Mouse (Mus musculus) liver, embryonic 12.5 days (tissue): ENCODE results near the gene Hsf5. TPM values are rescaled to one million over a fixed set of nuclear protein-coding genes. Genes with fewer than 3 reads are reported as not detected.

Source experiments
- ATAC-seq: fragments of 200-750 bp; cut with Nextera tagmentation; 2 replicates; pipeline ENCODE4 v1.8.0; 2017; ENCODE audit warnings: moderate number of reproducible peaks, mild to moderate bottlenecking, moderate library complexity
- H3K27ac ChIP-seq: fragments of 300-500 bp; sonication (generic); 2 replicates; pipeline ENCODE4 v1.5.1; 2016; ENCODE audit warnings: mild to moderate bottlenecking
- H3K27me3 ChIP-seq: fragments of 300-500 bp; sonication (generic); replicated peaks from 2 replicates; pipeline ENCODE4 v1.6.1; 2016; ENCODE audit warnings: mild to moderate bottlenecking, moderate library complexity
- H3K36me3 ChIP-seq: fragments of 300-500 bp; sonication (generic); 2 replicates; pipeline ENCODE4 v1.6.1; 2016; ENCODE audit warnings: mild to moderate bottlenecking, moderate library complexity
- H3K4me1 ChIP-seq: fragments of 300-500 bp; sonication (generic); 2 replicates; pipeline ENCODE4 v1.6.1; 2016
- H3K4me2 ChIP-seq: fragments of 300-500 bp; sonication (generic); 2 replicates; pipeline ENCODE4 v1.6.1; 2016; ENCODE audit warnings: mild to moderate bottlenecking, moderate library complexity
- H3K4me3 ChIP-seq: fragments of 300-500 bp; sonication (generic); 2 replicates; pipeline ENCODE4 v1.5.1; 2016; ENCODE audit warnings: mild to moderate bottlenecking, moderate library complexity
- H3K9ac ChIP-seq: fragments of 300-500 bp; sonication (generic); 2 replicates; pipeline ENCODE4 v1.6.1; 2016; ENCODE audit warnings: mild to moderate bottlenecking, moderate library complexity
- H3K9me3 ChIP-seq: fragments of 300-500 bp; sonication (generic); replicated peaks from 2 replicates; pipeline ENCODE4 v1.6.1; 2016; ENCODE audit warnings: mild to moderate bottlenecking, moderate library complexity
- WGBS: fragments of 180-500 bp; shearing (Covaris S2); methylation state at CpG from one replicate; pipeline ENCODE4 v1.1.7; 2016; ENCODE audit not compliant: insufficient replicate concordance; 5-methylcytosine and 5-hydroxymethylcytosine counted together
- polyA plus RNA-seq: library from polyadenylated mRNA; unstranded; fragments of >200 nt; fragmentation: Nextera tagmentation; extraction: Ambion mirVana; gene quantifications from 2 replicates; pipeline ENCODE4 v1.2.1, GENCODE M21; 2016

Hsf5 gene
- polyA plus RNA-seq, 1 experiment from 2014 or later, result 0.02 TPM

GRCm38 (mm10) chr11:87580543-87581085, 36.4 kb upstream of the Hsf5 start:
- WGBS, result 53% methylated on average over 10 of the region's 10 CpGs
- H3K9ac ChIP-seq, result no peak overlapping the region
- no peak for ATAC-seq
- no peak overlapping the region for H3K4me2 ChIP-seq
- no peaks in the 10 kb centered on the region for H3K36me3 ChIP-seq
- H3K27ac ChIP-seq, result no peak overlapping the region
- peaks cover 34% of the 10 kb centered on the region for H3K27me3 ChIP-seq
- no peaks in the 10 kb centered on the region for H3K9me3 ChIP-seq
- H3K4me3 ChIP-seq, result no peak overlapping the region
- peaks cover 24% of the 10 kb centered on the region for H3K4me1 ChIP-seq

DNA sequence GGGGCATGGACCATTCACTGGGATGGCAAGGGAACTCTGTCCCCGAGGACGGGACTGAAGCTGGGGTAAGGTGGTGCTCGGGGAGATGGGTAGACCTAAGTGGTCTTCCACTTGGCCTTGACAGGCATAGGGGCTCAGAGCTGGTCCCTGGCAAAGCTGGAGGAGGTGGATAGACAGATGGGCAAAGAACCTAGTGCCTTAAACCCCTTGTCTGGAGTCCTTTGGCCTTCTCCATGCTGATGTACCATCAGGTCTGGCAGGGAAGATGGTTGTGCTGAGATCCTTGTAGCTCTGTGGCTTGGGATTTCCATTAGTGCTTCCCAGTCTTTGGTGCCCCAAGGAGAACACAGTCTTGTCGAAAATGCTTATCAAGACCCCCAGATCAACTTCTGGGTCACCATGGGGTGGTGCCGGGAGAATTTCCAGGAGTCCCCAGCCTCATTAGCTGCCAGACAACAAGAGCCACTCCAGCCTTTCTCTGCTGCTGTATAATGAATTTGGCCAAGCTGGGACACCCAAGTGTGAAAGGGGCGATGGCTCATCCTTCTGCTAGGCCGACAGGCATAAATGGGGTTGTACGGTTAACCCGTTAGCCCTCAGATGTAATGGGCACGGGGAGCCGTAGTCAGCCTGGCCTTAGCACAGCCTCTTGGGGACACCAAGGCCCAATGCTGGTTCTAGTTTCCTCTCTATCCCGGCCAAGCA, 35.7 kb upstream of the Hsf5 start:
- Histone ChIP-seq H3K27ac (no peak overlapping the region), H3K4me1 (peaks cover 24% of the 10 kb centered on the region), H3K4me2 (no peak overlapping the region), H3K36me3 (no peaks in the 10 kb centered on the region), H3K9me3 (no peaks in the 10 kb centered on the region), H3K27me3 (peaks cover 34% of the 10 kb centered on the region), H3K4me3 (no peak overlapping the region), H3K9ac (no peak overlapping the region)
- 74% methylated on average over 12 of the region's 12 CpGs for WGBS
- no peak for ATAC-seq

DNA sequence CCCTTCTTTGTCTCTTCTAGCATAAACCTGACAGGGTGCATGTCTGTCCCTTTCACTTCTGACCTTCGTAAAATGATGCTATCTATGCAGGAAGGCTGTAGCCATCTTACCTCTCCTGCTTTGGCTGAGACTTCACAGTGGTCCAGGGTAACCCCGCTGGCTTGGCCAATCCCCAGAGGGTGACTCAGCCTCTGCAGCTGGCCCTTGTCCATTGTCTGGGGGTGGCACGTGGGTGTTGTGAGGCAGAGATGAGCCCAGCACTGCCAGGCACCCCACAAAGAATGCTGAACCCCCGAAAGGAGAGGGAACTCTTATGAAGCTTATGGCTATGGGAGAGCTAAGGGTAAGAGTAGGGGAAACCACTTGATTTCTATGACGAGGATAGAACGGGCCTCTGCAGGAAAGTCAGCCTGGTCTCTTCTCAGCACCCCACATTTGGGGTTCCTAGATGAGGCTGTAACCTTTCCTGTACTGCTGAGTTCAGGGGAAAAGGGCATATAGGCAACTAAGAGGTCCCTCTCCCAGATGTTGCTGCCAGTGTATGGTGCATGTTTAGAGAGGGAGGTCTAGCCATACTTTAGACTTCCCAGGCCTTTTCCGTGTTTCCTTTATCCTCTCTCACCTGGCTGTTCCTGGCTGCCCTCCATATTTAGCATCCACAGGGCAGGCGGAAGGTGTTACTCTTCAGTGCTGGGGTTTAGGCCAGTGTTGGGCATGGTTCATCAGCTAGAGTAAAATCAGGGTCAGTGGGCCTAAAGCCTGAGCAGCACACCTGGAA, 34.8 kb upstream of the Hsf5 start:
- Histone ChIP-seq H3K36me3 (no peaks in the 10 kb centered on the region), H3K4me1 (peaks cover 24% of the 10 kb centered on the region), H3K9ac (no peak overlapping the region), H3K9me3 (no peaks in the 10 kb centered on the region), H3K27me3 (peaks cover 30% of the 10 kb centered on the region), H3K4me3 (no peak overlapping the region), H3K27ac (no peak overlapping the region), H3K4me2 (no peak overlapping the region)
- WGBS, result 69% methylated on average over 8 of the region's 8 CpGs
- no peak for ATAC-seq

DNA sequence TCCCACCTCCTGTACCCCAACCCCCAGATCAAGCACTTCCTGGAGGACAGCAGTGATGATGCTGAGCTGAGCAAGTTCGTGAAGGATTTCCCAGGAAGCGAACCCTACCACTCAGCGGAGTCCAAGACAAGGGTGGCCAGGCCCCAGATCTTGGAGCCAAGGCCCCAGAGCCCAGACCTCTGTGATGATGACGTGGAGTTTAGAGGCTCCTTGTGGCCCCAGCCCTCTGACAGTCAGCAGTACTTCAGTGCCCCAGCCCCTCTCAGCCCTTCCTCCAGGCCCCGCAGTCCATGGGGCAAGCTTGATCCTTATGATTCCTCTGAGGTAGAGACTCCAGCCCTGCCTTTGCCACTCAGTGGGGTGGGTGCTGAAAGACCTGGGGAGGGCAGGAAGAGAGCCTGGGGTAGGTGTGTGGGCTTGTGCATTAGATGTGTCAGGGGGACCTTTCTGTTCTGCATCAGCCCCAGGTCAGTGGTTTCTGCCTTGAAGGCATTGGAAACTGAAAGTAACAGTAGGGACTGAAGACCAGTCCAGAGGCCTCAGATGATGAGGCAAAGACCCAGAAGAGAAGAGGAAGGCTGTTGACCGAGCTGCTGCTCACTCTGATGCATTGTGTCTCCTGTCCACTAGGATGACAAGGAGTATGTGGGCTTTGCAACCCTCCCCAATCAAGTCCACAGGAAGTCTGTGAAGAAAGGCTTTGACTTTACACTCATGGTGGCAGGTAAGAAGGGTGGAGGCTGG, 33.5 kb upstream of the Hsf5 start:
- Histone ChIP-seq H3K4me2 (no peak overlapping the region), H3K9ac (no peak overlapping the region), H3K4me1 (peaks cover 14% of the 10 kb centered on the region), H3K27ac (no peak overlapping the region), H3K4me3 (no peak overlapping the region), H3K9me3 (no peaks in the 10 kb centered on the region), H3K27me3 (peaks cover 23% of the 10 kb centered on the region), H3K36me3 (no peaks in the 10 kb centered on the region)
- ATAC-seq, result no peak
- WGBS, result 65% methylated on average over 6 of the region's 6 CpGs

DNA sequence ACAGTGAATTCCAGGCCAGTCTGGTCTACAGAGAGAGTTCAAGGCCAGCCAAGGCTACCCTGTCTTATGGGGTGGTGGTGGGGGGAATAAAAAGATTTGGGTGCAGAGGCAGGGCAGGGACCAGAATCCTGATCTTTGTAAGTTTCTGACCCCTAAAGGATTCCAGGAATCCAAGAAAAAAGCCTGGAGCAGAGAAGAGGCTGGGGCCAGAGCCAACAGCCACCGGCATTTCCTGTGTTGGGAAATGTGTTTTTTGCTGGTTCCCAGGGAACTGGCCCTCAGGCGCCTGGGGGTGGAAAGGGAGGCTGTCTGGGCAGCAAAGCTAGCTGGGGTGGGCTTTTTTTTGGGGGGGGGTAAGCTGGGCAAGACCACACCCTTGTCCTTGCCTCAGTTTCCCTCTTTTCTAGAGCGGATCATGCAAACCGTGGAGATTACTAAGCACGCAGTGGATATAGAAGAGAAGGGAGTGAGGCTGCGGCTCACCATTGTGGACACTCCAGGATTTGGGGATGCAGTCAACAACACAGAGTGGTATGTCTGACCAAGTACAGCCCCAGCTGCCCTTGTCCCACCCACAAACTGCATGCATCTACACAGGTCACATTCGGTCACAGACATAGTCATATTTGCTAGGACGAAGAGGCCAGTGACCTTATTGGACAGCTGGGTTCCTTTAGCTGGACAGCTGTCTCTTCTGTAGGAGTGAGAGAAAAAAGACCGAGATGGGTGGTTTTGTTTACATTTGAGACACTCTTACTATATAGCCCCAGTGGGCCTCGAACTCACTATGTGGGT, 32.1 kb upstream of the Hsf5 start:
- 77% methylated on average over 10 of the region's 10 CpGs for WGBS
- Histone ChIP-seq H3K9ac (no peak overlapping the region), H3K9me3 (no peaks in the 10 kb centered on the region), H3K4me3 (no peak overlapping the region), H3K36me3 (no peaks in the 10 kb centered on the region), H3K4me1 (peaks cover 10% of the 10 kb centered on the region), H3K27me3 (peaks cover 23% of the 10 kb centered on the region), H3K4me2 (no peak overlapping the region), H3K27ac (no peak overlapping the region)
- no peak for ATAC-seq

GRCm38 (mm10) chr11:87587211-87587874, 29.6 kb upstream of the Hsf5 start:
- no peak overlapping the region for H3K9ac ChIP-seq
- no peaks in the 10 kb centered on the region for H3K9me3 ChIP-seq
- H3K4me2 ChIP-seq, result no peak overlapping the region
- 80% methylated on average over 5 of the region's 5 CpGs for WGBS
- H3K27ac ChIP-seq, result no peak overlapping the region
- no peak overlapping the region for H3K4me3 ChIP-seq
- H3K36me3 ChIP-seq, result no peaks in the 10 kb centered on the region
- H3K4me1 ChIP-seq, result peaks cover 19% of the 10 kb centered on the region
- peaks cover 2% of the 10 kb centered on the region; the same call in 1 of the 2 replicates for H3K27me3 ChIP-seq
- no peak for ATAC-seq

DNA sequence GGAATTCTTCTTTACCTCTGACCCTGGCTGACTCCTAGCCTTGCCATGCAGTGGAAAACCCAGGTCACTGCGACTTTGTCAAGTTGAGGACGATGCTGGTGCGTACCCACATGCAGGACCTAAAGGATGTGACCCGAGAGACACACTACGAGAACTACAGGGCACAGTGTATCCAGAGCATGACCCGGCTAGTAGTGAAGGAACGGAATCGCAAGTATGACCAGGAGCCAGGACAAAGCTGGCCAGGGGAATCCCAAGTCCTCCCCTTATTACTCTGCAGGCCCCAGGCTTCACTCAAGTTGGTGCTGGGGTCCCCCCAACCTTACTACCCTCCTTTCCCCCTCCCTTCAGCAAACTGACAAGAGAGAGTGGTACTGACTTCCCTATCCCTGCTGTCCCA, 27.4 kb upstream of the Hsf5 start:
- Histone ChIP-seq H3K9ac (no peak overlapping the region), H3K4me1 (peaks cover 40% of the 10 kb centered on the region), H3K4me3 (no peak overlapping the region), H3K4me2 (peak overlapping the region; percentile 89; the same call in 1 of the 2 replicates), H3K27me3 (no peaks in the 10 kb centered on the region), H3K9me3 (no peaks in the 10 kb centered on the region), H3K27ac (no peak overlapping the region), H3K36me3 (peaks cover 9% of the 10 kb centered on the region)
- WGBS, result 87% methylated on average over 8 of the region's 8 CpGs
- no peak for ATAC-seq

DNA sequence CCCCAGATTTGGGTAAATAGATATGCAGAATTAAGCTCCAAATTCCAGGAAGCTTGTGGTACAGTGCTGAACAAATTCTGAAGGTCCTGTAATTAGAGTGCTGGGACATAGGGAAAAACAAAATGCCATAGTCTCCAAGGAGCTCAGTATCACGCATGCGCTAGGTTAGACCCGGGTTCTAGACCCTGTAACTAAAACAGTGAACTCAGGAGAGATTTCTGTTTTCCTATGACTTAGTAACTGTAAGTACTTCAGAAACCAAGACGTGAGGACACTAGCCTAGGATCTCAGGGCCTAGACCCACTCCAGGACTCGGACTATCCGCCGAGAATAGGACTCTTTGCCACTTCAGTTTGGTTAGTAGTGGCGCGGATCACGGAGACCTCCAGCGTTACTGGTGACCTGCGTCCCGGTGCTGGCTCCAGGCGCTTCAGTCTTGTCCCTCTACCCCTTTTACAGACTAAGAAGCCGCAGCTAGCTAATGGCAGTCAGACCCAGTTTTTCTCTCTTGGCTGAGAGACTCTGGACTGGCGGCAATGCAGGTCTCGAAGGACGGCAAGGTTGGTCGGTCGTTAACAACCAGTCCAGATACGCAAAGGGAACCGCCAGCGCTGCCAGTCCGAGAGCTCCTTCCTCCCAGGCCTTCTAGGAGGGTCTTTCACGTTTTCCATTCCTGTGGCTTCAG, 26.0 kb upstream of the Hsf5 start:
- peaks cover 54% of the 10 kb centered on the region for H3K4me1 ChIP-seq
- H3K27ac ChIP-seq, result peak overlapping the region; percentile 88
- H3K36me3 ChIP-seq, result peaks cover 9% of the 10 kb centered on the region
- H3K9ac ChIP-seq, result peak overlapping the region; percentile 87
- no peak for ATAC-seq
- no peaks in the 10 kb centered on the region for H3K9me3 ChIP-seq
- H3K4me2 ChIP-seq, result peak overlapping the region; percentile 89
- H3K27me3 ChIP-seq, result no peaks in the 10 kb centered on the region
- peak overlapping the region; percentile 76 for H3K4me3 ChIP-seq
- 1% methylated on average over 25 of the region's 25 CpGs for WGBS

- Histone ChIP-seq H3K4me2 (peak within 1 kb of the TSS; percentile 89), H3K27me3 (no peaks in the 10 kb centered on the region), H3K4me3 (peak within 1 kb of the TSS; percentile 76), H3K9me3 (no peaks in the 10 kb centered on the region), H3K9ac (peak within 1 kb of the TSS; percentile 87), H3K27ac (peak within 1 kb of the TSS; percentile 88), H3K36me3 (peaks cover 13% of the 10 kb centered on the region), H3K4me1 (peaks cover 61% of the 10 kb centered on the region)
- under 1% methylated on average over 61 of the region's 61 CpGs for WGBS
- ATAC-seq, result peak; percentile 97
Observed at GRCm38 (mm10) chr11:87591526-87592353, 25.2 kb upstream of the Hsf5 start, which contains the start of gene Mtmr4. TSS of gene Mtmr4 (plus strand) at chr11:87592162.

DNA sequence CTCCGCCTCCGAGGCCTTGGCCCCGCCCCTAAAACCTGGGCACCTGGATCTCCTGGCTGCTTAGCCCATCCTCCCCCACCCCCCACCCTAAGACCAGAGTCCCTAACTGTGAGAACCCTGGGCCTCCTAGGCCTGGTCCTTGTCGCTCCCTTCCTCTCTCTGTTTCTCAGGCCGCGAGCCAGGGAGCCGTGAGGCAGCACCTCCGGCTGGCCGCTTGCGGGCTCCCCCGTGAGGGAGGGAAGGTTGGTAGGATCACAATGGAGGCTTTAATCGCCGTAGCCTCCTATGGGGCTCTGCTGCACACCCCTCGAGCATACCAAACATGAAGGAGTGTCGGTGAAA, 24.6 kb upstream of the Hsf5 start:
- no peaks in the 10 kb centered on the region for H3K27me3 ChIP-seq
- peak overlapping the region; percentile 76 for H3K4me3 ChIP-seq
- H3K36me3 ChIP-seq, result peaks cover 19% of the 10 kb centered on the region
- no peaks in the 10 kb centered on the region for H3K9me3 ChIP-seq
- WGBS, result under 1% methylated on average over 15 of the region's 15 CpGs
- peaks cover 65% of the 10 kb centered on the region for H3K4me1 ChIP-seq
- peak overlapping the region; percentile 88 for H3K27ac ChIP-seq
- H3K4me2 ChIP-seq, result peak overlapping the region; percentile 89
- H3K9ac ChIP-seq, result peak overlapping the region; percentile 79
- ATAC-seq, result no peak
